Mouse (Mus musculus): ENCODE results near the gene Galntl6. TPM values are rescaled to one million over a fixed set of nuclear protein-coding genes. Genes with fewer than 3 reads are reported as not detected.

Galntl6 gene
- polyA plus RNA-seq, 1 experiment from 2014 or later: 0.06 TPM

DNA sequence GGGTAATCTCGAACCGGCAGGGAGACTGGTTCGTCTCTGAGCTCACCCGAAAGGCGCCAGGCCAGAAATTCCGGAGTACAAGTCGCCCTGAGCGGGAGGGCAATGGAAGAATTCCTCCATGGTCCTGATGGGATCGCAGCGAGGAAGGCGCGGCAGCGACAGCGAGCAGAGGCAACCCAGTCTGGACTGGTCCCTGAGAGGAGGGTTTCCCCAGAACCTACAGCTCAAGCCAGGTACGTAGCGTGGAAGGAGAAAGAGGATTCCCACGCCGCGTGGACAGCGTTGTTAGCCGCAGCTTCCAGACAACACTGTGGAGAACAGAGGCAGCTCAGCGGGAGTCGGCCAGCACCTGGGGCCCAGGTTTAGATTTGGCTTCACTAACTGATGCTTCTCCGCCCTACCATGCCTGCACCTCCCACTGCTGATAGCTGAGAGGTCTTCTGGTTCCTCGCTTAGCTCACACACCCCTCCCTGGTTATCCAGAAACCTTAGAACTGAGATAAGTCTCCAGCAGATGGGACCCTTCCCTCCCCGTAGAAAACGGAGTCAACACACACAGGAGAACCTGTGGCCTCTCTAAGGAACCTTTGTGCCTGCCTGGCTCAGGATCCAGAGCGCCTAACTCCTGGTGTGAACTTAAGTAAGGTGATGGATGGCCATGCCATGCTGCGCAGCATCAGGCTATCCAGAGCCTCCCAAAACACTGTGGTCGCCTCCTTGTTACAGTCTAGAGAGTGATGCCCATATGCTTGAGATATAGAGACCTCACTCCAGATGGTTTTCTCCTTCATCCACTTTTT, 600 bp upstream of the Galntl6 start:
- Histone ChIP-seq H3K9ac (replicated peaks; ENCODE audit: low read depth) (no peak overlapping the region), H3K4me1 (ENCODE audit: insufficient read depth, low read depth, low read length) (no peaks in the 10 kb centered on the region), H3K4me3 (ENCODE audit: low read depth, low read length) (peak overlapping the region; percentile 31; the same call in 1 of the 2 replicates), H3K27me3 (replicated peaks; ENCODE audit: insufficient read depth, low read length) (0 out of 2 replicates have a peak, but pooled peaks cover 15% of the 10 kb centered on the region), H3K36me3 (ENCODE audit: insufficient read depth, low read length) (no peaks in the 10 kb centered on the region), H3K4me2 (replicated peaks; ENCODE audit: low read depth, low read length) (peak overlapping the region; percentile 57), H3K9me3 (ENCODE audit: low read length) (no peaks in the 10 kb centered on the region), H3K27ac (ENCODE audit: low read length) (no peak overlapping the region)
- ATAC-seq (no peak), DNase-seq (ENCODE audit: low spot score) (no peak)
- TF ChIP-seq EP300 (IDR thresholded peaks at IDR 0.05) (no peak), CTCF (IDR thresholded peaks at IDR 0.05) (no peak)
- 2% methylated on average over 30 of the region's 30 CpGs for WGBS

DNA sequence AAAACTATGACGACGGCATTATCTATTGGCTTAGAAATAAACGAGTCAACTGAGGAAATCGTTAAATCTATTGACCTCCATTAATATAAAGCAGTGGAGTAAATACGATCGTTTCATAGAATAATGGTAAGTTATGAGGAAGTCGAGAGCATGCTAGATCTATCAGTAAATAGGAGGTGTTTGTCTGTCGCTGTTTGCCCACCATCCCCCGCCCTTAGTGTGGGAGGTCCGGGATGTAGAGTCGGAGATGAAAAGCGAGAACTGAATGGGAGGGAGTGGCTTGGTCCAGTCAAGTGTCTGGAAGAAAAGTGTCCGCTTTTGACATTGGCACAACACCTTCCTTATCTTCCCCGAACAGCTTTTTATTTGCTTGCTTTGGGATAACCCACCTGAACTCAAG, 763 bp downstream of the Galntl6 start, which contains the start of gene BC030500:
BC030500 (plus strand) TSS at position 79 of the 400 bp plus-strand sequence.
- Histone ChIP-seq H3K27me3 (replicated peaks; ENCODE audit: insufficient read depth, low read length) (0 out of 2 replicates have a peak, but pooled peaks cover 15% of the 10 kb centered on the region), H3K27ac (ENCODE audit: low read length) (no peak within 1 kb of the TSS), H3K4me3 (ENCODE audit: low read depth, low read length) (peak within 1 kb of the TSS; percentile 31), H3K4me2 (replicated peaks; ENCODE audit: low read depth, low read length) (peak within 1 kb of the TSS; percentile 57), H3K9me3 (ENCODE audit: low read length) (no peaks in the 10 kb centered on the region), H3K9ac (replicated peaks; ENCODE audit: low read depth) (no peak within 1 kb of the TSS), H3K4me1 (ENCODE audit: insufficient read depth, low read depth, low read length) (no peaks in the 10 kb centered on the region), H3K36me3 (ENCODE audit: insufficient read depth, low read length) (no peaks in the 10 kb centered on the region)
- DNase-seq (ENCODE audit: low spot score) (no peak), ATAC-seq (no peak)
- TF ChIP-seq CTCF (IDR thresholded peaks at IDR 0.05) (no peak), EP300 (IDR thresholded peaks at IDR 0.05) (no peak)
- 5% methylated on average over 14 of the region's 14 CpGs for WGBS

DNA sequence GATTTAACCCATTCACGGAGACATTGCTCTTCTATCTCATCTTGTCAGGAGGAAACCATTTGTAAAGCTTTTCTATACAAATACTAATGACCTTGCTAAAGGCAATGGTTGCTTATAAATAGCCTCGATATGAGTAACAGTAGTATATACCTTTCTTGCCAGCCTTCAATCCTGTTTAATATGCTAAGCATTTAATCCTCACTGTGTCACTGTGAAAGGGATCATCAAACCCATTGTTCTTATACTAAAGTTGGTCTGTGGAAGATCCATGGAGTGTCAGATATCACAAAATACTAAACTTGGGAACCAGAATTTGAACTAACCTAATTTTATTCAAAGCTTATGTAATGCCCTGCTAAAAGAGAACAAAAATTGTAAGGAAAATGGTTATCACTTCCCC, 8.0 kb downstream of the Galntl6 start:
- H3K36me3 ChIP-seq (ENCODE audit: insufficient read depth, low read length): no peaks in the 10 kb centered on the region
- H3K27me3 ChIP-seq (replicated peaks; ENCODE audit: insufficient read depth, low read length): no peaks in the 10 kb centered on the region
- TF ChIP-seq EP300 (IDR thresholded peaks at IDR 0.05) (no peak), CTCF (IDR thresholded peaks at IDR 0.05) (no peak)
- DNase-seq (ENCODE audit: low spot score) (no peak), ATAC-seq (no peak)
- H3K9ac ChIP-seq (replicated peaks; ENCODE audit: low read depth): no peak overlapping the region
- H3K9me3 ChIP-seq (ENCODE audit: low read length): no peaks in the 10 kb centered on the region
- no peak overlapping the region for H3K27ac ChIP-seq (ENCODE audit: low read length)
- 39% methylated on average over 2 of the region's 2 CpGs for WGBS
- no peak overlapping the region for H3K4me2 ChIP-seq (replicated peaks; ENCODE audit: low read depth, low read length)
- no peak overlapping the region for H3K4me3 ChIP-seq (ENCODE audit: low read depth, low read length)
- no peaks in the 10 kb centered on the region for H3K4me1 ChIP-seq (ENCODE audit: insufficient read depth, low read depth, low read length)

DNA sequence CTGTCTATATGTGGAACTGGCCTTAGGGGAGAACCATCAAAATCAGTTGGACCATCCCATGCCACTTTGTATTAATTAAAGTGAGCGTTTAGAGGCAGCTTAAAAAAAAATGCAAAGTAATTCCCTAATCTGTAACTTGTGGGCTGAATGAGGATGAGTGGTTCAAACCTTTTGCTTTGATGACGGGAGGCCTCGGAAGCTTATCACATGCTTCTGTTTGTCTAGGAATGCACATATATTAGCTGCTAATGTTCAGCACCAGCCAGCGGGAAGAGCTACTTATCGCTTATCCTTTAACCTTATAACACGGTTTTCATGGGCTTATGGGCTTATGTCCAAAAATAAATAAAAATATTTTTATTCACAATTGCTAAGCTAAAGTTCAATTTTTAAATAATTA, 16.5 kb downstream of the Galntl6 start:
- whole genome bisulfite sequencing: 41% methylated on average over 6 of the region's 6 CpGs

DNA sequence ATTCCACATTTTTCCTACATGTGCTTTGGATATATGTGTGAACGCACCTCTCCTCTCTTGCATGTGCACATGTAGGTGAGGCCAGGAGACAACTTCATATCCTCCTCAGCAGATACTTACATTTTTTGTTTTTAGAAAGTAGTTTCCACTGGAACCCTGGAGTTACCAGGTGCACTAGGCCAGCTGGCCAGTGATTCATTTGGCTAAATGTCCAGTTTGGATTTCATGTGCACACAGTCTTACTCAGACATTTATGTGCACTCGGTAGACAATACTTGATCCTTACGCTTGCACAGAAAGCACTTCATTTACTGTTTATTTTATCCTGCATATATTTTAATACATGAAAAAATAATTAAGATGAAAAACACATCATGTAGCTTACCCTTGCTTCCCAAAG, 21.8 kb downstream of the Galntl6 start:
- H3K36me3 ChIP-seq (ENCODE audit: insufficient read depth, low read length): no peaks in the 10 kb centered on the region
- no peak overlapping the region for H3K9ac ChIP-seq (replicated peaks; ENCODE audit: low read depth)
- H3K4me3 ChIP-seq (ENCODE audit: low read depth, low read length): no peak overlapping the region
- no peak overlapping the region for H3K27ac ChIP-seq (ENCODE audit: low read length)
- 87% methylated on average over 3 of the region's 3 CpGs for WGBS
- no peak for TF ChIP-seq CTCF (IDR thresholded peaks at IDR 0.05)
- no peak for TF ChIP-seq EP300 (IDR thresholded peaks at IDR 0.05)
- H3K4me2 ChIP-seq (replicated peaks; ENCODE audit: low read depth, low read length): no peak overlapping the region
- H3K4me1 ChIP-seq (ENCODE audit: insufficient read depth, low read depth, low read length): no peaks in the 10 kb centered on the region
- no peaks in the 10 kb centered on the region for H3K9me3 ChIP-seq (ENCODE audit: low read length)
- DNase-seq (ENCODE audit: low spot score): no peak
- ATAC-seq: no peak
- H3K27me3 ChIP-seq (replicated peaks; ENCODE audit: insufficient read depth, low read length): no peaks in the 10 kb centered on the region

More for the DNA sequence above, 16.5 kb downstream of the Galntl6 start:
- no peaks in the 10 kb centered on the region for H3K4me1 ChIP-seq (ENCODE audit: insufficient read depth, low read depth, low read length)
- no peaks in the 10 kb centered on the region for H3K36me3 ChIP-seq (ENCODE audit: insufficient read depth, low read length)
- no peaks in the 10 kb centered on the region for H3K27me3 ChIP-seq (replicated peaks; ENCODE audit: insufficient read depth, low read length)
- no peak overlapping the region for H3K9ac ChIP-seq (replicated peaks; ENCODE audit: low read depth)
- no peak overlapping the region for H3K27ac ChIP-seq (ENCODE audit: low read length)
- no peak overlapping the region for H3K4me2 ChIP-seq (replicated peaks; ENCODE audit: low read depth, low read length)
- DNase-seq (ENCODE audit: low spot score) (no peak), ATAC-seq (no peak)
- H3K9me3 ChIP-seq (ENCODE audit: low read length): no peaks in the 10 kb centered on the region
- H3K4me3 ChIP-seq (ENCODE audit: low read depth, low read length): no peak overlapping the region
- TF ChIP-seq CTCF (IDR thresholded peaks at IDR 0.05) (no peak), EP300 (IDR thresholded peaks at IDR 0.05) (no peak)

DNA sequence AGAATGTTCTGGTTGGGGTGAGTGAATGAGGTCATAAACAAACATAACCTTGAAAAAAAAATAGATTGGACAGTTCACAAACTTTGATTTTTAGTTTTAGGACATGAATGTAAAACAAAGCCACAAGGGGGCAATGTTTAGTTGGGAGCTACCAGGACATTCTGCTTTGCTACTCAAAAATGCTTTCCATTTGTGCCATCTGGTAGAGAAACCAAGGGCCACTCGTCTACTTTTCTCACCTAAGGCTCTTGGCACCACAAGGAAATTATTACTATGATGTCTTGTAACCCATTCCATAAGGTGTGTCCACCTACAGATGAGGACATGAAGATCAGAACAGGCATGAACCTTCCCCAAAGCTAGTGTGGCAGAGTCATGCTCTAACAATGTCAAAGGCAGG, 26.0 kb downstream of the Galntl6 start:
- no peak overlapping the region for H3K4me3 ChIP-seq (ENCODE audit: low read depth, low read length)
- 0% methylated on average over 1 of the region's 1 CpGs for WGBS
- no peaks in the 10 kb centered on the region for H3K27me3 ChIP-seq (replicated peaks; ENCODE audit: insufficient read depth, low read length)
- no peaks in the 10 kb centered on the region for H3K36me3 ChIP-seq (ENCODE audit: insufficient read depth, low read length)
- TF ChIP-seq EP300 (IDR thresholded peaks at IDR 0.05) (no peak), CTCF (IDR thresholded peaks at IDR 0.05) (peak; percentile 31)
- no peaks in the 10 kb centered on the region for H3K9me3 ChIP-seq (ENCODE audit: low read length)
- H3K27ac ChIP-seq (ENCODE audit: low read length): no peak overlapping the region
- no peak overlapping the region for H3K4me2 ChIP-seq (replicated peaks; ENCODE audit: low read depth, low read length)
- no peak overlapping the region for H3K9ac ChIP-seq (replicated peaks; ENCODE audit: low read depth)
- ATAC-seq (no peak), DNase-seq (ENCODE audit: low spot score) (peak; percentile 14)
- H3K4me1 ChIP-seq (ENCODE audit: insufficient read depth, low read depth, low read length): no peaks in the 10 kb centered on the region

Measured in lung, postnatal 0 days (tissue).